Mouse (Mus musculus) v-Abl transformed pro-B cells (cell line): ENCODE data around the gene Gxylt2.

Experiments
- in situ Hi-C, 2 experiments: fragments of 400-800 bp; cut with MboI; formaldehyde crosslinking; loops; one replicate each; pipeline ENCODE4 v1.15.1; 2025; ENCODE audit not compliant: unreplicated experiment in 2 of 2

The Gxylt2 gene

DNA sequence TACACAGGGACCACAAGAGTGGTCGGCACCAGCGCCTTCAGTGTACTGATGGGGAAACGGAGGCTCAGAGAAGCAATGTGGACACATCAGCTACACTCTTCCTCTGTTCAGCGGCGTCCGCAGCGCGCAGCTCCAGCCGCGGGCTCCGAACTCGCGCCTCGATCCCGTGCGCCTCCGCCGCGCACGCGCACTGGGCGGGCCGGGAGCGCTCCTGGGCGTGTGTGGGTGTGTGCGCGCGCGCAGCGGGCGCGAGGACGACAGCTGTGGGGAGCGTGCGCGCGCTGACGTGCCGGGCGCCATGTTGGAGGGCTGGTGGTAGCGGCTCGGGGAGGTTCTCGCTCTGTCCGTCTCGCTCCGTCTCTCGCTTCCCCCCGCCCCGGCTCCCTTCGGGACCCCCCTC, 128.8 kb downstream of the Gxylt2 start, which contains the start of gene Ppp4r2:
Gene Ppp4r2 (plus strand): TSS at position 268 of the 400 bp plus-strand sequence.
- in situ Hi-C loops: loop anchor here (10.0 to 25.0 kb wide), 3 partner anchors 159 to 1171 kb away; partner anchors contain the start of genes Eif4e3 (in 2 of the 2), Gm20696 (in 2 of the 2), Rybp (in 2 of the 2) and Shq1 (in 1 of the 2)

DNA sequence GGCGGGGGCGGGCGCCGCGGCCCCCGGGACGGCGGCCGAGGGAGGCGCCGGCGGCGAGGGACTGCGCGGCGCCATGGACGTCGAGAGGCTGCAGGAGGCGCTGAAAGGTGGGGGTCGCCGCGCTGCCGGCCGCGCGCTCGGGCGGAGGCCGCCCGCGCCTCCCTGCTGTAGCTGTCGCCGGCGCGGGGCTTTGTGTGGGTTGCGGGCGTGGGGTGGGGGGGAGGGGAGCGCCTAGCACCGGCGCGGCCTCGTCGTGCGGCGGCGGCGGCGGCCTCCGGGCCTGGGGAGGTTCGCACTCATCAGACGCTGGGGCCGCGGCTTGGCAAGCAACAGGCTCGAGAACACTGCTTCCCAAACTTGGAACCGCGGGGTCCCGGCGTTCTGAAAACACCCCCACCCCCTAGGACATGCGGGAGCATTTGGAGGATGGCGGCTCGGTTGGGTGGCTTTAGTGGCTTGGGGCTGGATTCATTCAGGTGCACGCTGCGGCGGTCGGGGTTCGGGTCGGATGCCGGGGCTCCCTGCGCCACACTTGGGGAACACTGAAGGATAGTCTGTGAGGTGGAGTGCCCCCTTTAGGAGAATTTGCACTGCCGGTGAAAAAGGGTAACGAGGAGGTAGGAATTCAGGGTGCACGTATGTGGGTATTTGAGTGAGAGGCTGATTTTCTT, 129.4 kb downstream of the Gxylt2 start:
- in situ Hi-C loops: loop anchor here (10.0 to 25.0 kb wide), 3 partner anchors 159 to 1172 kb away; partner anchors contain the start of genes Eif4e3 (in 2 of the 2), Gm20696 (in 2 of the 2), Rybp (in 2 of the 2) and Shq1 (in 1 of the 2)

DNA sequence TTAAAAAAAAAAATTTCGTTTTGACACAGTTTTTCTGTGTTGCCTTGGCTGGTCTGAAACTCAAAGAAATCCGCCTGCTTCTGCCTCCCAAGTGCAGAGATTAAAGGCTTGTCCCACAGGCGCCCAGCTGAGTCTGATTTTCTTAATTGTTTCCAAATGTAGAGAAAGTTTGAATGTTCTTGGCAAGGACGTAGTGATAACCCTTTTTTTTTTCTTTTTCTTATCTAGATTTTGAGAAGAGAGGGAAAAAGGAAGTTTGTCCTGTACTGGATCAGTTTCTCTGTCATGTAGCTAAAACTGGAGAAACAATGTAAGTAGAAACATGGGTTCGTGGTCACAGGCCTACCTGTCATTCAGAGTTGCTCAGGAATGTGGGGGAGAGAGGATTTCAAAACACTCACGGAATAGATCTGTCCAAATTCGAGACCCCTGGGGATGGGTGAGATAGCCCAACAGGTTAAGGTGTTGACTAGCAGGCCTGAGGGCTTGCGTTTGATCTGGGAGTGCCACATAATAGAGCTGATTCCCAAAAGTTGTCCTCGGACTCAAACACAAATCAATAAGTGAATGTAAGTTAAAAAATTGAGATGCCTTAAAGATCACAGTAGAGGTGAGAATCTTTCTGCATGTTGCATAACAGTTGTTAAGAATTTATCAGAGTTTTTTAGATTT, 130.1 kb downstream of the Gxylt2 start:
- in situ Hi-C loops: loop anchor here (5.0 to 25.0 kb wide), 4 partner anchors 72 to 1172 kb away; partner anchors contain the start of genes Eif4e3 (in 2 of the 2), Gm20696 (in 2 of the 2), Rybp (in 2 of the 2) and Shq1 (in 1 of the 2)

DNA sequence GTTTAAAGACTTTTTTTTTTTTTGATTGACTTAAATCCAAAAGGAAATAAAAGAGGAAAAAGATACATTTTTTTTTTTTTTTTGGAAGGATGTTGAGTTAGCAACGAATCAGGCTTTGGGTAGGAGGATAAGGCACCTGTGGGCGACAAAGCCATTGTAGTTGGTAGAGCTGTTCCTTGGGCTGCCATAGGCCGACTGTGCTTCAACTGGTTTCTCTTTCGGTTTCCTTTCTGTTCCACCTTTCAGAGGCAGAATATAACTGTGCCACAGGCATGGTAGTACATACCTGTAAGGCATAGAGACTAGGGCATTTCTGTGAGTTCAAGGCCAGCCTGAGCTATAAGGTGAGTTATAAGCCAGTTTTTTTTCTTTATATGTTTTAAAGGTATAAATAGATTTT, 140.5 kb downstream of the Gxylt2 start:
- in situ Hi-C loops: loop anchor here (25.0 kb wide), 2 partner anchors 558 to 1183 kb away; partner anchors contain the start of genes Eif4e3 (in 2 of the 2), Gm20696 (in 2 of the 2) and Rybp (in 2 of the 2)

DNA sequence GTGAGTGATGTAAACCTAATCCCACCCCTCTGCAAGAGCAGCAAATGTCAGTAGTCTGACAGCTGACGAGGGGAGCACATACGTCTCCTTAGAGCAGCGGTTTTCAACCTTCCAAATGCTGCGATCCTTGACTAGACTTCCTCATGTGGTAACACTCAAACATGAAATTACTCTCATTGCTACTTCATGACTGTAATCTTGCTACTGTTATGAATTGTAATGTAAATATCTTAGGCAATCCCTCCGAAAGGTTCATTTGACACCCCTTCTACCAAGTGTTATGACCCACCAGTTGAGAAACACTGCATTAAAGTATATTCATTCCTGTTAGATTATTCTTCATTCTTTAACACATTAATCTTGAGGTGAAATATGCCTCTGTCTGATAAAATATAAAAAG, 142.7 kb downstream of the Gxylt2 start:
- in situ Hi-C loops: loop anchor here (25.0 kb wide), 2 partner anchors 560 to 1185 kb away; partner anchors contain the start of genes Eif4e3 (in 2 of the 2), Gm20696 (in 2 of the 2) and Rybp (in 2 of the 2)

DNA sequence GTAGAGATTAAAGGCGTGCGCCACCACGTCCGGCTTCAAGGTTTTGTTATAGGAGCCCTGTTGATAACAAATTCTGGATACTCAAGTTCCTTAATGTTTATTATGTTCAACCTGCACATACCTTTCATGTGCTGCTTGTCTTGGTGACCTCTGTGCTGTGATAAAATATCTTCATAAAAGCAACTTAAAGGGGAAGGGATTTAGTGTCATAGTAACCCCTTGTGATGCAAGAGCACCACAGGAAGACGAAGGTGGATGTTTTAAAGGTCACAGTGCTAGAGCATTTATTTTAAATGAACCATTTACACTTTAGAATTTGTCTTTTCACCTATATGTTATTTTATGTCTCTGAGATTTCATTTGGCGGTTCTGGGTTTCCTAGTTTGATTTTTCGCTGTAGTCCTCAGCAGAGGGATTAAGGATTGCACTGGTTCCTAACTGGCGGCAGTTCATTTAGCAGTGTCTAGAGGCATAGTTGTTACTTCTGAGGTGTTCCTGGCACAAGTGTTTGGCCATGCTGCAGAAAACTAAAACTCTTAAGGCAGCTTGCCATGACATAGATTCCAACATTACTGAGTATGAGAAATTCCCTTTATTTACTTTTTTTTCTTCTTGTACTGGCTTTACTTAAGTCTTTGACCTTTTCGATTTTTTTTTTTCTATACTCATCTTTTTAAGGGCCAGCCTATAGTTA, 144.3 kb downstream of the Gxylt2 start:
- in situ Hi-C loops: loop anchor here (25.0 kb wide), 2 partner anchors 562 to 1187 kb away; partner anchors contain the start of genes Eif4e3 (in 2 of the 2), Gm20696 (in 2 of the 2) and Rybp (in 2 of the 2)

DNA sequence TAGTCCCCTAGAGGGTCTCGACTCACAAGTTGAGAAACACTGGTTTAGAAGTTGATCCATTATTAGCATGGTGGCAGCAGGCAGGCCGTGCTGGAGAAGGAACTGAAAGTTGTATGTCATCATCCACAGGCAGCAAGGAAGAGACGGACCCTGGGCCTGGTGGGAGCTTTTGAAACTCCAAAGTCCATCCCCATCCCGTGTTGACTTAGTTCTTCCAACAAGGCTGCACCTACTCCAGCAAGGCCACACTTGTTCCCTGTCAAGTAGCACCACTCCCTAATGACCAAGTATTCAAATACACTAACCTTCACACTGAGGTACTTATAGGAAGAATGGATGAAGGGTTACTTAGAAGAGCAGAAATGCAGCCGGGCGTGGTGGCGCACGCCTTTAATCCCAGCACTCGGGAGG, 146.1 kb downstream of the Gxylt2 start:
- in situ Hi-C loops: no loop called here

DNA sequence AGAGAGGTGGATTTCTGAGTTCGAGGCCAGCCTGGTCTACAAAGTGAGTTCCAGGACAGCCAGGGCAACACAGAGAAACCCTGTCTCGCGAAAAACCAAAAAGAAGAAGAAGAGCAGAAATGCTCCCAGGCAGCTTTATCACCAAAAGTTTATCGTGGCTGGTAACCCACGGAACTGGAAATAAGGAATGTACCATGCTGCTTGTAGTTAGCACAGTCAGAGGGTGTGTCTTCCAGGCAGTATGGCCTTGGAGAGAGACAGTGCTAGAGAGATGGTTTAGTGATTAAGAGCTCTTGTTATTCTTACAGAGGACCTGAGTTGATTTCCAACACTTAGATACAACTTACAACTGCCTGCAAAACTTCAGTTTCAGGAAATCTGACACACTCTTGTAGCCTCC, 146.5 kb downstream of the Gxylt2 start:
- in situ Hi-C loops: no loop called here
